Mouse (Mus musculus): Measurements from ENCODE around the gene Vgll4. TPM values are rescaled to one million over a fixed set of nuclear protein-coding genes. Genes with fewer than 3 reads are reported as not detected.

The Vgll4 gene
- polyA plus RNA-seq, 2 experiments = 70.1 to 103 TPM

- Histone ChIP-seq H3K27ac (replicated peaks; ENCODE audit: low read depth, low read length) (no peak overlapping the region), H3K9me3 (ENCODE audit: control insufficient read depth, low read length) (no peaks in the 10 kb centered on the region), H3K4me1 (ENCODE audit: control insufficient read depth, insufficient read depth, low read length) (peaks cover 23% of the 10 kb centered on the region), H3K27me3 (ENCODE audit: control insufficient read depth, insufficient read depth, low read length) (no peaks in the 10 kb centered on the region), H3K4me2 (replicated peaks; ENCODE audit: low read depth, low read length, severe bottlenecking) (no peak overlapping the region), H3K9ac (ENCODE audit: low read depth, low read length, severe bottlenecking) (no peak overlapping the region), H3K4me3 (replicated peaks; ENCODE audit: low read length) (no peak overlapping the region), H3K36me3 (ENCODE audit: control insufficient read depth, insufficient read depth, low read length) (no peaks in the 10 kb centered on the region)
- no peak for TF ChIP-seq POLR2A (IDR thresholded peaks at IDR 0.05; ENCODE audit: borderline replicate concordance, extremely low read depth, insufficient read depth, insufficient read length)
- DNase-seq (ENCODE audit: low spot score) (no peak), ATAC-seq (ENCODE audit: low FRiP score, low read depth) (no peak)
- WGBS = 28% methylated on average over 10 of the region's 10 CpGs
These were observed 11.4 kb downstream of the Vgll4 start for GRCm38 (mm10) chr6:114958249-114959011.

- no peaks in the 10 kb centered on the region for H3K9me3 ChIP-seq (ENCODE audit: control insufficient read depth, low read length)
- H3K27me3 ChIP-seq (ENCODE audit: control insufficient read depth, insufficient read depth, low read length) = no peaks in the 10 kb centered on the region
- 71% methylated on average over 12 of the region's 12 CpGs for WGBS
- no peak for ATAC-seq (ENCODE audit: low FRiP score, low read depth)
- no peaks in the 10 kb centered on the region for H3K36me3 ChIP-seq (ENCODE audit: control insufficient read depth, insufficient read depth, low read length)
- H3K9ac ChIP-seq (ENCODE audit: low read depth, low read length, severe bottlenecking) = no peak overlapping the region
- DNase-seq (ENCODE audit: low spot score) = no peak
- no peak overlapping the region for H3K4me3 ChIP-seq (replicated peaks; ENCODE audit: low read length)
- peaks cover 18% of the 10 kb centered on the region for H3K4me1 ChIP-seq (ENCODE audit: control insufficient read depth, insufficient read depth, low read length)
- no peak overlapping the region for H3K27ac ChIP-seq (replicated peaks; ENCODE audit: low read depth, low read length)
- no peak for TF ChIP-seq POLR2A (IDR thresholded peaks at IDR 0.05; ENCODE audit: borderline replicate concordance, extremely low read depth, insufficient read depth, insufficient read length)
- no peak overlapping the region for H3K4me2 ChIP-seq (replicated peaks; ENCODE audit: low read depth, low read length, severe bottlenecking)
These were observed 12.0 kb downstream of the Vgll4 start for GRCm38 (mm10) chr6:114957756-114958155.

GRCm38 (mm10) chr6:114954496-114954895, 15.3 kb downstream of the Vgll4 start:
- WGBS = 93% methylated on average over 5 of the region's 5 CpGs

GRCm38 (mm10) chr6:114953601-114954000, 16.2 kb downstream of the Vgll4 start:
- WGBS = 93% methylated on average over 5 of the region's 5 CpGs

More at GRCm38 (mm10) chr6:114954496-114954895, 15.3 kb downstream of the Vgll4 start:
- Histone ChIP-seq H3K9ac (ENCODE audit: low read depth, low read length, severe bottlenecking) (no peak overlapping the region), H3K4me1 (ENCODE audit: control insufficient read depth, insufficient read depth, low read length) (peaks cover 16% of the 10 kb centered on the region), H3K4me3 (replicated peaks; ENCODE audit: low read length) (no peak overlapping the region), H3K4me2 (replicated peaks; ENCODE audit: low read depth, low read length, severe bottlenecking) (no peak overlapping the region), H3K27me3 (ENCODE audit: control insufficient read depth, insufficient read depth, low read length) (no peaks in the 10 kb centered on the region), H3K9me3 (ENCODE audit: control insufficient read depth, low read length) (no peaks in the 10 kb centered on the region), H3K36me3 (ENCODE audit: control insufficient read depth, insufficient read depth, low read length) (no peaks in the 10 kb centered on the region), H3K27ac (replicated peaks; ENCODE audit: low read depth, low read length) (no peak overlapping the region)
- ATAC-seq (ENCODE audit: low FRiP score, low read depth) (no peak), DNase-seq (ENCODE audit: low spot score) (no peak)
- no peak for TF ChIP-seq POLR2A (IDR thresholded peaks at IDR 0.05; ENCODE audit: borderline replicate concordance, extremely low read depth, insufficient read depth, insufficient read length)

GRCm38 (mm10) chr6:114952356-114952755, 17.4 kb downstream of the Vgll4 start:
- no peak overlapping the region for H3K9ac ChIP-seq (ENCODE audit: low read depth, low read length, severe bottlenecking)
- ATAC-seq (ENCODE audit: low FRiP score, low read depth) (no peak), DNase-seq (ENCODE audit: low spot score) (no peak)
- H3K4me1 ChIP-seq (ENCODE audit: control insufficient read depth, insufficient read depth, low read length) = 0 out of 2 replicates have a peak, but pooled peaks cover 3% of the 10 kb centered on the region
- no peaks in the 10 kb centered on the region for H3K27me3 ChIP-seq (ENCODE audit: control insufficient read depth, insufficient read depth, low read length)
- H3K36me3 ChIP-seq (ENCODE audit: control insufficient read depth, insufficient read depth, low read length) = no peaks in the 10 kb centered on the region
- no peak overlapping the region for H3K4me2 ChIP-seq (replicated peaks; ENCODE audit: low read depth, low read length, severe bottlenecking)
- 66% methylated on average over 5 of the region's 5 CpGs for WGBS
- no peak for TF ChIP-seq POLR2A (IDR thresholded peaks at IDR 0.05; ENCODE audit: borderline replicate concordance, extremely low read depth, insufficient read depth, insufficient read length)
- H3K27ac ChIP-seq (replicated peaks; ENCODE audit: low read depth, low read length) = no peak overlapping the region
- no peaks in the 10 kb centered on the region for H3K9me3 ChIP-seq (ENCODE audit: control insufficient read depth, low read length)
- no peak overlapping the region for H3K4me3 ChIP-seq (replicated peaks; ENCODE audit: low read length)

More at GRCm38 (mm10) chr6:114953601-114954000, 16.2 kb downstream of the Vgll4 start:
- Histone ChIP-seq H3K36me3 (ENCODE audit: control insufficient read depth, insufficient read depth, low read length) (no peaks in the 10 kb centered on the region), H3K4me3 (replicated peaks; ENCODE audit: low read length) (no peak overlapping the region), H3K9ac (ENCODE audit: low read depth, low read length, severe bottlenecking) (no peak overlapping the region; the same call in 1 of the 2 replicates), H3K27me3 (ENCODE audit: control insufficient read depth, insufficient read depth, low read length) (no peaks in the 10 kb centered on the region), H3K4me1 (ENCODE audit: control insufficient read depth, insufficient read depth, low read length) (peaks cover 8% of the 10 kb centered on the region), H3K9me3 (ENCODE audit: control insufficient read depth, low read length) (no peaks in the 10 kb centered on the region), H3K27ac (replicated peaks; ENCODE audit: low read depth, low read length) (no peak overlapping the region), H3K4me2 (replicated peaks; ENCODE audit: low read depth, low read length, severe bottlenecking) (no peak overlapping the region)
- DNase-seq (ENCODE audit: low spot score) = no peak
- no peak for ATAC-seq (ENCODE audit: low FRiP score, low read depth)
- TF ChIP-seq POLR2A (IDR thresholded peaks at IDR 0.05; ENCODE audit: borderline replicate concordance, extremely low read depth, insufficient read depth, insufficient read length) = no peak

Data from limb, embryonic 14.5 days (tissue).